Mouse (Mus musculus): ENCODE data around the gene Alppl2.

The Alppl2 gene

DNA sequence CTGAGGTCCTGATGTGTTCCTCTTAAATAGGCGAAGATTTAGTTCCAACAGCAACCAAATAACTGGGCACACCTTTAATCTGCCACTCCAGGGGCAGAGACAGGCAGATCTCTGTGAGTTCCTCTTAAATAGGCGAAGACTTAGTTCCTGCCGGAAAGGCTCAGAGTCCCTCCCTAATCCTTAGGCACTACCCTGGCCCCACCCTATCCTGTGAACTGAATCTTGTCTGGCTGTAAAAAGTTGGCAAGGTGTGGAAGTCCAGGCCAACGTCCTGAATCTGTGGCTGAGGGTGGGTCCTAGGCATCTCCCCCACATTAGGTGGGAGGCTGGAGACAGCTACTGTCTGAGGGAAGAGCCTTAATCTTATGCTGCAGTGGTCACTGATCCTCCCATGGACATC lies at the start of gene Alppl2:
Gene Alppl2, minus strand, starts transcription at position 101 of the 400 bp plus-strand sequence.
- no peak for DNase-seq (ENCODE audit: low spot score in 2 of 2)

DNA sequence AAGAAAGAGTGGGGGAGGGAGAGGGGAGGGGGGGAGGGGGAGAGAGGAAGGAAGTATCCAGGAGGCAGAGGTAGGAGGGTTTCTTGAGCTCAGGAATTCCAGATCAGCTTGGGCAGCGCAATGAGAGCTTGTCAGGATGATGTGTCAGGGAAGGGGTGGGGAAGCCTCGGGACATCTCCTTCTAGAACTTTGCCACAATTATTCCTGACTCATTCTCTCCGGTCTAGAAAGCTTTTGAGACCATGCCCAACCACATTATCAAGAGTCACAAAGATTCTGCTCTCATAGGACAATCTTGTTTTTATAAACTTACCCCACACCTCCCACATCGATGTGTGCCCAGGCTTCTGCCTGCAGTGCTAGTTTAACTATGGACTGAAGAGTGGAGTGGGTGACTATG lies 42.1 kb upstream of the Alppl2 start:
- DNase-seq (ENCODE audit: low spot score in 2 of 2), result no peak

DNA sequence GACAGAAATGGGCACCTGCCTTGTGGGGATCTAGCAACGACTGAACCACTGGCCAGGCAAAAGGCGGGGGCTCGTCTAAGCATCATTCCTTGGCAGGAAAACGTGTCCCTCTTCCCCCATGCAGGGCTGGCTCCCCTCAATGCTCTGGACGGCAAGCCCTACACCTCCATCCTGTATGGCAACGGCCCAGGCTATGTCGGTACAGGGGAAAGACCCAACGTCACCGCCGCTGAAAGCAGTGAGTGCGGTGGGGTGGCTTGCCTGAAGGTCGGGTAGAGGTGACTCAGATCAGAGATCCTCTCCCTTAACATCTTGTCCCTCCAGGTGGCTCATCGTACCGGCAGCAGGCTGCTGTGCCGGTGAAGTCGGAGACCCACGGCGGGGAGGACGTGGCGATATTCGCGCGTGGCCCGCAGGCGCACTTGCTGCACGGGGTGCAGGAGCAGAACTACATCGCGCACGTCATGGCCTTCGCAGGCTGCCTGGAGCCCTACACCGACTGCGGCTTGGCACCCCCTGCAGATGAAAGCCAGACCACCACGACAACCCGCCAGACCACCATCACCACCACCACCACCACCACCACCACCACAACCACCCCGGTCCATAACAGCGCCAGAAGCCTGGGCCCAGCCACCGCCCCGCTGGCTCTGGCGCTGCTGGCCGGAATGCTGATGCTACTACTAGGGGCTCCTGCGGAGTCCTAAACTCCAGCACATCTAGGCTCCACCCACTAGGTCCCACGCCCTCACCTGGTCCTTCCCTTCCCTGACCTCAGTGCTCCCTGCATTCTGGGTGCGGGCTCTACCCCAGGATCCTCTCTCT lies 37.7 kb upstream of the Alppl2 start:
- DNase-seq (ENCODE audit: low spot score in 2 of 2), result peak; percentile 17 to 28

DNA sequence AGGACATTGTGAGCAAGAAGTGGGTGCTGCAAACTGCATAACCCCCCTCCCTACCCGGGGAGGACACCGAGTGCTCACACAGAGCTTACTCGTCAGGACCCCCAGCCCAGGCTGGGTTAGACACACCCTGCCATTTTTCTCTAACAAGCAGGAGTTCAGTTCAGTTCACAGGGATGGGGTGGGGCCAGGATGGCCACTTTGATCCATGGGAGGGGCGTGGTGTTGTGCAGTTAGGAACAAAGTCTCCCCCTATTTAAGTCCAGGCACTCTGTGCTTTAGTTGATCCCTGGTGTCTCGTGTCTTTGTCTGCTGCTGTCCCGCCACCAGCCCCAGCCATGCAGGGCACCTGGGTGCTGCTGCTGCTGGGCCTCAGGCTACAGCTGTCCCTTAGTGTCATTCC lies 34.9 kb upstream of the Alppl2 start, which contains the start of gene Akp3:
Gene Akp3, plus strand, starts transcription at position 301 of the 400 bp plus-strand sequence.
- DNase-seq (ENCODE audit: low spot score in 2 of 2), result no peak

DNA sequence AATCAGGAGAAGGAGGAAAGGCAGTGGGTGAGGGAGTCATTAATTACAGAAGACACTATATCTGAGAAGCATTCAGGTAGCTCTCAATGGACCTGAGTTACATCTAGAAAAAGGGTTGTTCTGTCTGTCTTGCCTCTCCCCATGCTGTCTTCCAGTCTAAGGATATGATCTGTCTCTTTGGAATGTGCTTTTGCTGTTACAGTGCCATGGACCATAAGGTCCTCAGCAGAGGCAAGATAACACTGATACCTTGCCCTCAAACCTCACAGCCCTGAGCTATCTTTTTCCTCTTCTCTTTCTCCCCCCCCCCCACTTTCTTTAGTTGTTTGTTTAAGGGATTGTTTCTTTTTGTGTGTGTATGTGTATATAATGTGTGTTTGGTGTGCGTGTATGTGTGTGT lies 25.1 kb upstream of the Alppl2 start:
- DNase-seq (ENCODE audit: low spot score in 2 of 2), result no peak

DNA sequence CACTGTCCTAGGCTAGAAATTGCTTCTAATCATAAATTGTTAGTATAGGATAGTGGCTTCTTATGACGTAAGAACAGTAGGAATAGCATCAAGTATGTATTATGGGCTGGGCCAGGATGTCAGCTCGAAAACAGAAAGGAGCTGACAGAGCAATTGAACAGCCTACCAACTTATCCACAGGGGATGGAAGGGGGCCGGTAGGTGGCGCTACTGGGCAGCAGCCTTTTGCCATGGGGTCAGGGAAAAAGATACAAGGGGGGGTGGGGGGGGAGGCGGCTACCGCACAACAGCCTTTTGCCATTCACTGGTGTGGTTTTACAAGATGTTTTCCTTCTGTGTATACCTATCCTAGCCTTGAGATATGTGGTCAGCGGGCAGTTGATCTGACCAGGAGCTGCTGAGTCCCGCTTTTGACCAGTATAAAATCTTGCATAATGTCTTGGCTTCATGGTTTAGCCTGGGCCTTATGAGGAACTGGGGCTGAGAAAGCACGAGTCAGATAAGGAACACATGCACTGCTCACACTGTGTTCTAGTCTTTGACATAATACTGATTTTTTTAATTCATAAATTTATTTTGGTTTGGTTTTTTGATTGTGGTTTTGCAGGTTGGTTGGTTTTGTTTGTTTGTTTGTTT lies 22.1 kb upstream of the Alppl2 start:
- DNase-seq (ENCODE audit: low spot score in 2 of 2), result no peak

DNA sequence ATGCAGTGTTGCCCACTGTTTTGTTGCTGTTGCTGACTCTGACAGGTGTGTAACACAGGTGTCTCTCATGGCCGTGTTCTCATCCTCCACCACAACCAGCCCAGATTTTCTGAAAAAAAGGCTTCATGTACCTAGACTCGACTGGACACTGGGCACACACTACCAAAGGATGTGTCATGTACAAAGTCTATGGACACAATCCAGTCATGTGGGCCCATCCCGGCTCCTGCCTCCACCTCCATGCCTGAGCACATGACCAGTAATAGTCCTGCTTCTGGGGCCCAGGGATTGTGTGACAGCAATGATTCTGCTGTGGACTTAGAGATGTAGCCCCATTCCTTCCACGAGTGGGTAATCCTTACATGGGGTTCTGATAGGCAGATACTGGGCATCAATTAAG lies 18.8 kb upstream of the Alppl2 start:
- DNase-seq (ENCODE audit: low spot score in 2 of 2), result no peak

DNA sequence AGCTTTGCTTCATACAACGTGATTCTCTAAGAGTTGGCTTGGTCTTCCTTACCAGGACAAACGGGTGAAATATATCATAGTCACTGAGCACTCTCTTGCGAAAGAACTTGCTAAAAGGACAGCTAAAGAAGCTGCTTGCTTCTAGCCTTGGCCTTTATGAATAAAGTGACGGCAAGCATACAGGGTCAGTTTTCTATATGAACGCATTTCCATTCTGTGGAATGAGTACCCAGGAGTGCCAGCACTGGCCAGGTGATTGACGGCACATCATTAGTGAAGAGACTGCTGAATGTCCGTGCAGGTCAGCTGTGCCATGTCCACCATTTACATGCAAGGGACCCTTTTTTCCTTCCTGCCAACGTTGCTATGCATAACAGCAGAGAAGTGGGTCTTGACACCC lies 16.8 kb upstream of the Alppl2 start:
- DNase-seq (ENCODE audit: low spot score in 2 of 2), result no peak

DNA sequence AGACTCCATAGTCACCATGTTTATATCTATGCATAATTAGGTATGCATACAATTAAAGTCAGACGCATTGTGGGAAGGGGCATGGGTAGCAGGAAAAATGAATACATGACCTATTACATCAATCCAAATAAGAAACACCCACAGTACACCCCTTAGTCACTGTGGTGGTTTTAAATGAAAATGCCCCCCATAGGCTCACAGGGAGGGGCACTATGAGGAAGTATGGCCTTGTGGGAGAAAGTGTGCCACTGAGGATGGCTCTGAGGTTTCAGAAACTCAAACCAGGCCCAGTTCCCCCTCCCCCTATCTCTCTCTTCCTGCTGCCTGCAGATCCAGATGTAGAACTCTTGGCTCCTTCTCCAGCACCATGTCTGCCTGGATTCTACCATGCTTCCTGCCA lies 14.2 kb upstream of the Alppl2 start:
- no peak for DNase-seq (ENCODE audit: low spot score in 2 of 2)

DNA sequence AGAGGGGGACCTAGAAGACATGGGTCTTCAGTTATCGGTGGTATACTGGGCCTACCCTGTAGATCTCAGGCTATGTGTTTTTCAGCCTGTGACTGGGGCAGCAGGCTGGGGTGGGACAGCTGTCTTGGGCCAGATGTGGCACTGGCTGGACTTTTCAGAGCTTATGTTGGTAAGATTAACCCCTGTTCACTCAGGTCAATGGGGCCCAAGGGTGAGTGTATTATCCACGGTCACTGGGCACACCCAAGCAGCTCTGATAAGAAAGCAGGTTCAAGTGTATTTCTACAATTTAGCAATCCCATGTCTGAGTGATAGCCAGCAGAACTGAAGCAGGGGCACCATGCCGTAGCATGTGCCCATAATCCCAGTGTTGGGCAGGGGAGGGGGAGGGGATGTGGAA lies 12.4 kb upstream of the Alppl2 start:
- DNase-seq (ENCODE audit: low spot score in 2 of 2), result no peak

DNA sequence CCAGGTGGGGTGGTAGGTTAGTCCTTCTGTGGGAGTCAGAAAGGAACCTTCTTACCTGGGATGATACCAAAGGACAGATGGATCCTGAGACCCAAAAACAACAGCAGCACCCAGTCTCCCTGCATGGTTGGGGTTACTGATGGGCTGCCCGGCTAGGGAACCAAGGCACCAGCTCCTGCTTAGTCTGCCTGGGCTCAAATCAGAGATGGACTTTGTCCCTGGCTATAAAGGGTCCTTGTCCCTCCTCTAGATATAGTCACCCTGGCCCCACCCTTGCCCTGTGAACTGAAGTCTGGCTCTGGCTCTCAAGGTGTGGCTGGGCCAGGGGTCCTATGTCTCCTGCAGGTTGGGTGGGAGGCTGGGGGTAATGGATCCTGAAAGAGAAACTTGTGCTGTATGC lies 11.7 kb upstream of the Alppl2 start, which contains the start of gene Alpi:
Gene Alpi, minus strand, starts transcription at position 196 of the 400 bp plus-strand sequence.
- DNase-seq (ENCODE audit: low spot score in 2 of 2), result no peak

DNA sequence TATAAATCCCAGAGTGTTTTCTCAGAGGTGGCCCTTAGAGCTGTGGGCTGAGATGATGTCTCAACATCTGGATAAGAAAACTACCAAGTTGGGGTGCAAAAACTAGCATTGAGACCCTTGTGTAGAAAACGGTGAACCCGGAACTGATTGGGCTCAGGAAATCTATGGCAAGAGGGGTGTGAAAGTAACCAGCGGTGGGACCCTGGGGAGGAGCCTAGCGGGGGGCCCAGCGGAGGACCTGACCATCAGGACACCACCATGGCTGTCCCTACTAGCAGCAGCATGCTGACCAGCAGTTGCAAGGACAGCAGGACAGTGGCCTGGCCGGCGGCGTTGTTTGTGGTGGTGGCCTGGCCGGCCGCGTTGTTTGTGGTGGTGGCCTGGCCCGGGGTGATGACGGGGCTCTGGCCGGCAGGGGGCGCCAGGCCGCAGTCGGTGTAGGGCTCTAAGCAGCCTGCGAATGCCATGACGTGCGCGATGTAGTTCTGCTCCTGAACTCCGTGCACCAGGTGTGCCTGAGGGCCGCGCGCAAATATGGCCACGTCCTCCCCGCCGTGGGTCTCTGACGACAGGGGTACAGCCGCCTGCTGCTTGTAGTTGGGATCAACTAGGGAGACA lies 8.7 kb upstream of the Alppl2 start:
- DNase-seq (ENCODE audit: low spot score in 2 of 2), result peak in 1 of 2 experiments; percentile 14

DNA sequence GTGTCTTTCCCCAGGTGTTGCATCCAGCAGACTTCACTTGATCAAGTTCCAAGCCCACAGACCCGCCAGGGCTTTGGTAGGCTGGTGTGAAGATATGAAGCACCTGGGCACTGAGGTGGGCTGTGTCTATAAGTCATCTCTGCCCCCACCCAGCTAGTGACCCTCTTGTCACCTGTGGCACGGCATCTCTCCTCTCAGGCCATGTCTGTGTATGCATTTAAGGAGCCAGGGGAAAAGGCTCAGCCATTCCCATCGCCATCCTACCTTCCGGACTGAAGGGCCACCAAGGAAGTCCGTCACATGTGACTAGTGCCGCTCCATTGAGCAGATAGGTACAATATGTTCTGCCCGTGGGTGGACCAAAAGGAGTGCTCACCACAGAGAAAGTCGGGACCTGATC lies 5.9 kb upstream of the Alppl2 start:
- DNase-seq (ENCODE audit: low spot score in 2 of 2), result no peak

DNA sequence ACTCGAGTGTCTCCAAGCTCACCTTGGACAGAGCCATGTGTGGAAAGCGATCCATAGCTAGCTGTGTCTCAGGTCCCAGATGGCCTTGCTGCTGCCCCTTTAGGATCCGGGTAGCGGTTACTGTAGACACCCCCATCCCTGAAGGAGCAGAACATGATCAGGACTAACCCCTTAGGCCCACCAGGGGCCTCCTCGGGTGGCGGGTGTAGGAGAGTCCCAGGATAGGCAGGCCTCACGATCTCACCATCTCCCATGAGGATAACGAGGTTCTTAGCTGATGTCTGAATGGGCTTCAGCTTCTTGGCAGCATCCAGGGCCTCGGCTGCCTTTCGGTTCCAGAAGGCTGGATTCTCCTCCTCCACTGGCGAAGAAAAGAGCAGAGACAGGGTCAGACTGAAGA lies 477 bp downstream of the Alppl2 start:
- DNase-seq (ENCODE audit: low spot score in 2 of 2), result no peak

DNA sequence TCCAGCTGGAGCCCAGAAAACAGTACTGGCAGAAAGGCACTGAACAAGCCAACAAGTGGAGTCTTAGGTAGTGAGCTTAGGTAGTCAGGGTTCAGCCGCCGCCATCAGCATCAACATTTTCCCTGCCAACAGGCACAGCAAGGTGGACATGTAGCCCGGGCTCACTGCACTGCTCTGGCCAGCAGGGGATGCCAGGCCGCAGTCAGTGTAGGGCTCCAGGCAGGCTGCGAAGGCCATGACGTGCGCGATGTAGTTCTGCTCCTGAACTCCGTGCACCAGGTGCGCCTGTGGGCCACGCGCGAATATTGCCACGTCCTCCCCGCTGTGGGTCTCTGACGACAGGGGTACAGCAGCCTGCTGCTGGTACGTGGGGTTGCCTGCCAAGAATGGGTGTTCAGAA lies 2.8 kb downstream of the Alppl2 start:
- no peak for DNase-seq (ENCODE audit: low spot score in 2 of 2)

DNA sequence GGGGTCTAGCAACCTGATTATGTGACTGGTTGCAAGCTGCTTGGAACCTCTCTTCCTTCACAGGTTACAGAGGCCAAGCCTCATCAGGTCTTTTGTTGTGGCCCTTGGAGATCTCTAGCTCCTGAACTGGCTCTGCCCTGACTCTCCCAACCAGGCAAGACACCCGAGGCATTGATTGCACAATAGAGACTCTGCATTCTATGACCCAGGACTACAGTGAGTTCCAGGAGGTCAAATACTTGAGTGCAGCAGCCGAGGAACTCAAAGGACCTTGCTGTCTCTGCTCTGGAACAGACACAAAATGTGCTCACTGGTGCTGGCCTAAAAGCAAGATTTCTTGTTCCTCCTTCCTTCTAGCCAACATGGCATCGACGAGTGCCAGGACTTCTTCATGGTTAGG lies 3.5 kb downstream of the Alppl2 start:
- DNase-seq (ENCODE audit: low spot score in 2 of 2), result no peak

DNA sequence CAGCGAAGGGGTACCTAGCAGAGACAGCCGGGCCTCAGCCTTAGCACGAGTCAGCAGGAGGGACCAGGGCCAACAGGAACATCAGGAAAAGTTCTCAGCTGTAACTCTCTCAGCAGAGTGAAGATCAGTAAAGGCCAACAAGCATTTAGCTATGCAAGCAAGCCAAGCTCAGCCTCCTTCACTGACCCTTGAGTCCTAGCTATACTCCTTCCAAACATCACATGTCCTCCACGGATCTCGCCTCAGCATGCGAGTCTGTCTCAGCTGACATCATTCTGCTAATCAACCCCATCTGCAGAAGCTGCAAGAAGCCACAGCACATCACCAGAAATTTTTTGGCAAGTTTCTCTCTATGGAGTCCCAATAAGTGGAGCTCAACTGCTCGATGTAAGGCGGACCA lies 16.0 kb downstream of the Alppl2 start:
- no peak for DNase-seq (ENCODE audit: low spot score in 2 of 2)

DNA sequence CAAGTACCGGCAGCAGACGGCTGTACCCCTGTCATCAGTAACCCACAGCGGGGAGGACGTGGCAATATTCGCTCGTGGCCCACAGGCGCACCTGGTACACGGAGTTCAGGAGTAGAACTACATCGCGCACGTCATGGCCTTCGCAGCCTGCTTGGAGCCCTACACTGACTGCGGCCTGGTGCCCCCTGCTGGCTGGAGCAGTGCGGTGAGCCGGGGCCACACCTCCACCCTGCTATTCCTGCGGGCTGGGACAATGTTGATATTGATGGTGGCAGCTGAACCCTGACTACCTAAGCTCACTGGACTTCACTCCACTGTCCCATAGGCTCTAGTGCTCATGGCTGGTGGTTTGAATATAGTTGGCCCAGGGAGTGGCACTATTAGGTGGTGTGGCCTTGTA lies 19.0 kb downstream of the Alppl2 start:
- DNase-seq (ENCODE audit: low spot score in 2 of 2), result no peak

DNA sequence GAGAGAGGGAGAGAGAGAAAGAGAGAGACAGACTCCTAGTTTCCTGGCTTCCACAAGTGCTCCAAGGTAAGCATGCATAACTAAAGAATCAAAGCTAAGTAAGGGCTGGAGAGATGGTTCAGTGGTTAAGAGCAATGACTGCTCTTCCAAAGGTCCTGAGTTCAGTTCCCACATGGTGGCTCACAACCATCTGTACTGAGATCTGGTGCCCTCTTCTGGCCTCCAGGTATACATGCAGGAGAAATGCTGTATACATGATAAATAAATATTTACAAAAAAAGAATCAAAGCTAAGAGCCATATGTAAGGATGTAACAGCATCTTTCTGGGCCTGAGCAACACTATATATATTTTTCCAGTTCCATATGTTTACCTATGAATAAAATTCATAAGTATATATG lies 28.8 kb downstream of the Alppl2 start:
- no peak for DNase-seq (ENCODE audit: low spot score in 2 of 2)

DNA sequence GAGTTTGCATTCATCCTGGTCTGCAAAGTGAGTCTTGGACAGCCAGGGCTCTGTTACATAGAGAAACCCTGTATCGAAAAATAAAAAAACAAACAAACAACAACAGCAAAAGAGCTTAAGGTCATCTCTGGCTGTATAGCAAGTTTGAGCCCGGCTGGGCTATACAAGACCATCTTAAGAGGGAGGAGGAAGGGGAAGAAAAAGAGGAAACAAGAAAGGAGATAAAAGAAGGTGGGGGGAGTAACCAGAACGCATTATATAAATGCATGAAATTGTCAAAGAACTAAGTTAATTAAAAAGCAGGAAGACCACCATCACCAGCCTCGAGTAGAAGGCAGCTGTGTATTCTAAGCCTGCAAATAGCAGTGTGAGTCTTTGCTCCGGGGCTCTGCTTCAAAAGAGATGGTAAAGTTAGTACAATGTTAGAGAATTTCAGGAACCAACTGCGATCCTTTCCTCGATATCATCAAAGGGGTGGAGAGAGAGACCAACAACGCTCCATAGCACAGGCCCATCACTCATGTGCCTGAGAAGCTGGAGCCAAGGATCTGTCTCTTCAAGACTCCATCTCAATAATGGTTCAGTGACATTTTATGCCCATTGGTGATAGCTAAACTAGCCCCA lies 30.6 kb downstream of the Alppl2 start:
- DNase-seq (ENCODE audit: low spot score in 2 of 2), result no peak

DNA sequence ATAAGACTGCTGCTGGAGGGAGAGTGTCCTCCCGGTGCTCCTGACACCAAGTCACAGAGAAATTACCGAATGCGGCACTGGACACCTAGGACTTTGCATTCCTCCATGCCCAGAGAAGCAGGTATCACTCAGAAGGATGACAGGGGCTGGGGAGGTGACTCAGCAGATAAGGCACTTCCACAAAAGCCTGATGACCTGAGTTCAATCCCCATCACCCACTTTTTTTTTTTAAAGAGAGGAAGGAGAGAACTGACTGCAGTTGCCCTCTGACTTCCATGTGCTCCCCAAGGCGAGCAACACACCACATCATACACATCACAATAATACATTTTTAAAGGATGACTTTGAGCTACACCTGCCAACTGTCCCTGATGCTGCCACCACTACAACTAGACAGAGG lies 32.7 kb downstream of the Alppl2 start:
- DNase-seq (ENCODE audit: low spot score in 2 of 2), result no peak

DNA sequence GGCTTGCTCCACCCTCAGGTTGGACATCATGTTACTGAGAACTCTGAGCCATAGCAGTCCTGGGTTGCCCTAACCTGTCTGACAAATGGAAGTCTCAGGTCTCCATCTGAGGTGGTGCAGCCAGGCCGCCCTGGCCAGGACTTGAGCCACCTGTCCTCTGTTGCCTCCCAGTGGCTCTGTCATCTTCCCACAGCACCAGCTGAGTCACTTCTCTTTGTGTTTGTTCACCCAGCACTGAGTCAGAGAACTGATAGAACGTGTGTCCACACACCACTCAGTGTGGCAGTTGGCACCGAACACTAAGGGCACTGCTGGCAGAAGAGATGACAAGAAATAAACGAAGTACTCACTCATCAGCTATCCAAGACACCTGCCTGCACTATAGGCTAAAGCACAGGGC lies 38.4 kb downstream of the Alppl2 start:
- no peak for DNase-seq (ENCODE audit: low spot score in 2 of 2)
